Mouse (Mus musculus) layer of hippocampus, adult 18-20 months (tissue): Measurements from ENCODE around the gene Nr6a1. TPM values are rescaled to one million over a fixed set of nuclear protein-coding genes. Genes with fewer than 3 reads are reported as not detected.
A peak's percentile ranks its signal among the peaks of the same experiment; 100 is the strongest.

Experiments
- DNase-seq, 2 experiments: peaks; one replicate each; pipeline ENCODE4 v3.0.0; 2022; ENCODE audit warnings: low spot score in 2 of 2
- total RNA-seq, 2 experiments: library from RNA; stranded (reverse); gene quantifications; 2 replicates each; pipeline ENCODE4 v1.2.3; 2021

Nr6a1 gene
- total RNA-seq, 2 experiments from 2014 or later: 7.2 to 8.5 TPM

DNA sequence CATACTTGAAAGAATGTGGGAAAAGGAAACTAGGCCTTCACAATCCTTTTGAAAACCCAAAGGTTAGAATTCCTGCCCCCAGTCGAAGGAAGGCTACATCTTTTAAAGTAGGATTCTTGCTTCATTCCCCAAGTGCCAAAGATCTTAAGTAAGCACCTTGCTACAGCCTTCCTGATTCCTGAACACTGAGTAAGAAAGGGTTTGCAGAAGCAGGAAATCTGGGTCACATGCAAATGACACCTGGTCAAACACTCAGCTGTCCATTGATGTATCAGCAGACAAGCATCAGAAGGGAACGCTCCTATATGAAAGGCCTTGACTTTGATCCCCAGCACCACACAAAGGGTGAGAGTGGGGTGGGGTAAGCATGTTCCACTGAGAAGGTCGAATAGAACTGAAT lies 142.4 kb downstream of the Nr6a1 start:
- no peak for DNase-seq

- DNase-seq: no peak
These were observed 143.1 kb downstream of the Nr6a1 start for GRCm38 (mm10) chr2:38784396-38784795.

GRCm38 (mm10) chr2:38783364-38783763 lies 144.1 kb downstream of the Nr6a1 start:
- DNase-seq: no peak

- no peak for DNase-seq
These were observed 144.8 kb downstream of the Nr6a1 start for GRCm38 (mm10) chr2:38782731-38783130.

DNA sequence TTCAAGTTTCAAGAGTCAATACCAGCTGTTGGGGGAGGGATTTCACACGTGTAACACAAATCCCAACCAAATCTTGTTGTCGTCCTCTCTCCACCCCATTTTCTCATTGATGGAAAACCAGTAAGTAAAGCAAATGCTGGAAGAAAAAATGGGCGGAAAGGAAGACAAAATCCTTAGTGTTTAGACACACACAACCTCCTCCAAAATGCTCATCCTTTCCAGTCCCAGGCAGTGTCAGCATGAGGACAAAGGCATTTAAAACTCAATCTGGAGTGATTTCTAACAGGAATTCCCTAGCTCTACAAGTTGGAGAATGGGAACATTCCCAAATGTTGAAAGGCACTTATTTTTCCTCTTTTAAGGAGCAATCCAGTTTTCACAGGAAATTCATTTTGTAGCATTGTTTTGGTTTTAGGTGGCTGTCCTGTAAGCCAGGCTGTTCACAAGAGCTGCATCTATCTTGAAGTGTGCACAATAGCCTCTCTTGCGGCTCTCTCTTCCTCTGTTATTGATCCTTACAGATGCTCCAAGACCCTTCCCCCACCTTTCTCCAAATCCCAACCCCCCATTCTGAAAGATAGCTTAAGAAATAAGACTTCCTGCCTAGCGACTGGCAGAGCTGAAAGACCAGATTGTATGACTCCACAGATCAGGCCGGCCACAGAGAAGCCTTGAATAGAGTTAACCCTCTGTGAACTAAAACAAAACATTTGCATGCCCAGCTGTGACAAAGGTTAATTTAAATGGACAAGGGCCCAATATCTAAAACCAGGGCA lies 145.4 kb downstream of the Nr6a1 start:
- DNase-seq: no peak

- DNase-seq: no peak
These were observed 147.5 kb downstream of the Nr6a1 start for GRCm38 (mm10) chr2:38779939-38780338.

GRCm38 (mm10) chr2:38777326-38777725 lies 150.2 kb downstream of the Nr6a1 start:
- DNase-seq: no peak

- DNase-seq: no peak
These were observed 152.6 kb downstream of the Nr6a1 start for GRCm38 (mm10) chr2:38774936-38775335.

GRCm38 (mm10) chr2:38771478-38771797 lies 156.1 kb downstream of the Nr6a1 start:
- no peak for DNase-seq

GRCm38 (mm10) chr2:38770772-38771477 lies 156.6 kb downstream of the Nr6a1 start:
- peak; percentile 56 to 79 for DNase-seq

DNA sequence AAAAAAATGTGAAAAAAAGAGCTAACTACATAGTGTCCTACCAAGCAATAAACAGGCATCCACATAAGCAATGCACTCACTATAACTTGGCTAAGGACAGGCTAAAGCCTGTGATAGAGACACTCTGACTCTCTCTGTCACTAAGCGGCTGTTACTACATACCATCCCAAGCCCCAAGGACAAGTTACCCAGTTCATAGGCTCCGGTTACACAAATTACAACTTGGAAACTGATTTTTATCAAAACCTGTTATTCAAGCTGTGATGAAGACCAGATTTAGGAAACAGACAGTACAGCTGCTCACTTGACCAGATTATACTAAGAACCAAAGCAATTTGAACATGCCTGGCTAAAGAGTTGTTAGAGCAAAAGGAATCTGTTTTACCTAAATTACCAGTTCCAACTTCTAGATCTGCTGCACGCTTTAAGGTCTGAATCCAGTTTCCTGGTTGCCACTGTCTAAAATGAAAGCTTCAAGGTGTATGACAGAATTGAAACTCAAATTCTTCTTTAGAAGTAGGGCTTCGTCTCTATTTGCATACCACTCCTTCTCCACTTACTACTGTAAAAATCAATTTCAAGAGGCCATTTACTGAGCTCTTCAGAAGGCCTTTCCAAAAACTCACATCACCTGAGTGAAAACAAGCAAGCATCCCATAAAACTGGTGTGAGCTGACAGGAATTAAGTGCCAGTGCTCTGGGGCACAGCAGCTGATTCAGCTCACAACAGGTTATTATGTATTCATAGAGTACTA lies 160.1 kb downstream of the Nr6a1 start:
- no peak for DNase-seq

GRCm38 (mm10) chr2:38739847-38740246 lies 187.6 kb downstream of the Nr6a1 start:
- DNase-seq: no peak

- peak; percentile 64 to 88 for DNase-seq
These were observed 188.1 kb downstream of the Nr6a1 start for GRCm38 (mm10) chr2:38739410-38739809.

DNA sequence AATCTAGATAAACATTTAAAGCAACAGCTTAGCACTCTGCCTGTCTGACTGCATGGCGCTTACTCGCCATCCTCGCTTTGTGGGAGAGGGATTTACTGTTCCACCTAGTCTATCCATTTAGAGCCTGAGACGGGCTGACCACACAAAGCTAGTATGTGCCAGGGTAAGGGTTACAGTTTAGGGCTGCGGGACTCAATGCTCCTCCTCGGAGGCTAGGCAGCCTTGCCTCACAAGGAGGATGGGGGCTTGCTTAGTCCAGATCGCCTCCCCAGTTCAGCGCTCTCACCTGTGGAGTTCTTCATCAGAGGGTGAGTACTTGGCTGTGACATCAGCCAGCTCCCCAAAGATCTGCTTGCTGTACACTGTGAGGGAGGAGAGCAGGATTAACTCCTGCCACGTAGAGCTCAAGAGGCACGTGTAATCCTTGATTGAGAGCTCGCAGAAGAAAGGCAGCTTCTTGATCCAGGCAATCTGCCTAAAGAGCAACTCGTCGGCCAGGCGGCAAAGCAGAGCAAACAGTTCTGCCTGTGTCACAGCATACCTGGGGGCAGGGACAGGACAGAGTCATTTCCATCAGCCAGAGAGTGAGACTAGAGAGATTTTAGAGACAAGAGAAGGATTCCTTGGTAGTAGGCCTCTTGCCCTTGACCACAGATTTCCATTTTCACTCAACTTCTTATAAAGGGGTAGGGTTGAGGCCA lies 188.7 kb downstream of the Nr6a1 start:
- no peak for DNase-seq

DNA sequence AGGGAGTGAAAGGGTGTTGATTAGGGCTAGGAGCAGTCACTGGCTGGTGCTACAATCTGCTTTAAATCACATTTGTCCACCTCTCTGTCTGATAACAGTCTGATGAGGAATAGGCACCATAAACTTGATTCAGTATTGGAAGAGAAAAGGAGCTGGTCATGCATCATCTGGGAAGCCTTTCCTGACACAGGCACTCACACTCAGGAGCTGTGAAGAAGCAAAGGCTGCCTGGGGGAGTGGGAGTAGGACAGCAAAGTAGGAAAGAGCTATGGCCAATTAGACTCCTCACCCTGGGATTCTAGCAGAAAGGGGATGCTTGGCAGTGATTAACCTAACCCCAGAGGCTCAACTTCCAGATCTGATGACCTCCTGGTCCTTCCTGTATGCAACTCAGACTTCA lies 191.7 kb downstream of the Nr6a1 start:
- no peak for DNase-seq

DNA sequence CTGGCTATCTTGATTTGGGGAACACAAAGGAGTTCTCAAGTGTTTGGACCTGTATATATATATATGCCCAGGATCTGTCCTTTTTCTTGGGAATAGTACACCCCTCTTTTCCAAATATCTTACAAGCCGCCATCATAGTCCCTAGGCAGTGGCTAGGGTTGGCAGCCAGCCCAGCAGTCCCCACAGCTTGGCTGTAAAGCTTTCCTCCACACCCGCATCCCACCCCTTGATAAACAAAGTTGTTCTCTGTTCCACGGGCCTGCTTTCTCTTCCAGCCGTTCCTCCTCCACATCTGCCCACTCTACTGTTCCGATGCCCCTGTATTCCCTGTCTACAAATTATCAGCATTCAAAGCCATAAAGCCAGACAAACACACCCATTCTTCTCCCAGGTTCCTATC lies 192.8 kb downstream of the Nr6a1 start:
- no peak for DNase-seq

DNA sequence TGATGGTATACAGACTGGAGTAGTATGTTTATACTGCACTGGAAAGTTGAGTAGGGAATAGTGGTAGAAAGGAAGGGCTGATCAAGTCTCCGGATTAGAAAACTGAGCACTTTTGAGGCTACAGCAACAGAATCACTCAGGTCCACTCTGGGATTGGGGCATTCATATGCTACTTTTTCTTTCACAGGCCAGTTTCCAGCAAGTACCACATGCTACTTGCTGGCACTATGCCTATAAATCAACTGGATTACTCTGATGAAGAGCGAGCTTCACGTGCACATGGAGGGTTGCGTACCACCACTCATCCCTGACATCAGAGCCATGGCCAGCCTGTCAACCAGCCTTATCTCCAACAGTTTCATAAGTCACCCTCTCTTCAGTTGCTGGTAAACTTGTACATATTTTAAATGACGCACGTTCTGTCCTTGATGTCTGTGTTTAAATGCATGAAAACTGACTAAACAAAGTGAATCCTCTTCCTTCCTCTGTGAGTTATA lies 197.1 kb downstream of the Nr6a1 start:
- no peak for DNase-seq

GRCm38 (mm10) chr2:38725427-38725826 lies 202.1 kb downstream of the Nr6a1 start:
- no peak for DNase-seq

- DNase-seq: no peak
These were observed 204.1 kb downstream of the Nr6a1 start for GRCm38 (mm10) chr2:38723378-38723777.

- DNase-seq: no peak
These were observed 205.4 kb downstream of the Nr6a1 start for GRCm38 (mm10) chr2:38722076-38722475.

- no peak for DNase-seq
These were observed 206.8 kb downstream of the Nr6a1 start for GRCm38 (mm10) chr2:38720661-38721060.
